Mouse (Mus musculus): ENCODE measurements around the gene Tmod1. TPM values are rescaled to one million over a fixed set of nuclear protein-coding genes. Genes with fewer than 3 reads are reported as not detected.
A peak's percentile ranks its signal among the peaks of the same experiment; 100 is the strongest.

Gene Tmod1
- polyA plus RNA-seq, 1 experiment from 2014 or later, result 0.85 TPM

GRCm38 (mm10) chr4:46126541-46126940 is 87.8 kb downstream of the Tmod1 start:
- Histone ChIP-seq H3K9ac (ENCODE audit: low read depth, low read length) (no peak overlapping the region), H3K9me3 (replicated peaks; ENCODE audit: control insufficient read depth, low read length, poor library complexity, severe bottlenecking) (no peaks in the 10 kb centered on the region), H3K4me2 (ENCODE audit: low read length) (no peak overlapping the region), H3K4me1 (ENCODE audit: control insufficient read depth, insufficient read depth, low read length) (no peaks in the 10 kb centered on the region), H3K27me3 (ENCODE audit: control insufficient read depth, insufficient read depth, low read depth, low read length) (no peaks in the 10 kb centered on the region), H3K4me3 (ENCODE audit: low read depth, low read length) (no peak overlapping the region), H3K27ac (ENCODE audit: low read length) (no peak overlapping the region), H3K36me3 (ENCODE audit: control insufficient read depth, insufficient read depth, low read length) (peaks cover 34% of the 10 kb centered on the region)
- ATAC-seq, result peak; percentile 66; the same call in 1 of the 2 replicates
- WGBS, result 47% methylated on average over 2 of the region's 2 CpGs

DNA sequence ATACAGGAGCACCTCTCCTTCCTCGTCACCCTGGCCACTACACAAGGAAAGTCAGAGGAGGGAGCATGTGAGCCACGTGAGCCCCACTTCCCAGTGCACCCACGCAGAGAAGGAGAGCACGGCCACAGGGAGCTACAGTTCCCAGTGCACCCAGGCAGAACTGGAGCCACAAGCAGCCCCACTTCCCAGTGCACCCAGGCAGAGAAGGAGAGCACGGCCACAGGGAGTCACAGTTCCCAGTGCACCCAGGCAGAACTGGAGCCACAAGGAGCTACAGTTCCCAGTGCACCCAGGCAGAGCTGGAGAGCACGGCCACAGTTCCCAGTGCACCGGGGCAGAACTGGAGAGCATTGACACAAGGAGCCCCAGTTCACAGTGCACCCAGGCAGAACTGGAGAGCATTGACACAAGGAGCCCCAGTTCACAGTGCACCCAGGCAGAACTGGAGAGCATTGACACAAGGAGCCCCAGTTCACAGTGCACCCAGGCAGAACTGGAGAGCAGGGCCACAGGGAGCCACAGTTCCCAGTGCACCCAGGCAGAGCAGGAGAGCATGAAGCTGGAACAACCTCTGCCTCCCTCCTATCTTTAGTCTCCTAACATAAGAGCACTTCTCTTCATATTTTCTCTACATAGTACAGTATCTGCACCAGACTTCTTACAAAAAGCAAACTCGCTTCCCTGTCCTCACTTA is 90.7 kb downstream of the Tmod1 start:
- 90% methylated on average over 8 of the region's 8 CpGs for WGBS
- Histone ChIP-seq H3K4me3 (ENCODE audit: low read depth, low read length) (no peak overlapping the region), H3K27ac (ENCODE audit: low read length) (no peak overlapping the region), H3K36me3 (ENCODE audit: control insufficient read depth, insufficient read depth, low read length) (peaks cover 31% of the 10 kb centered on the region), H3K4me2 (ENCODE audit: low read length) (no peak overlapping the region), H3K4me1 (ENCODE audit: control insufficient read depth, insufficient read depth, low read length) (no peaks in the 10 kb centered on the region), H3K9me3 (replicated peaks; ENCODE audit: control insufficient read depth, low read length, poor library complexity, severe bottlenecking) (no peaks in the 10 kb centered on the region), H3K27me3 (ENCODE audit: control insufficient read depth, insufficient read depth, low read depth, low read length) (no peaks in the 10 kb centered on the region), H3K9ac (ENCODE audit: low read depth, low read length) (no peak overlapping the region)
- no peak for ATAC-seq

DNA sequence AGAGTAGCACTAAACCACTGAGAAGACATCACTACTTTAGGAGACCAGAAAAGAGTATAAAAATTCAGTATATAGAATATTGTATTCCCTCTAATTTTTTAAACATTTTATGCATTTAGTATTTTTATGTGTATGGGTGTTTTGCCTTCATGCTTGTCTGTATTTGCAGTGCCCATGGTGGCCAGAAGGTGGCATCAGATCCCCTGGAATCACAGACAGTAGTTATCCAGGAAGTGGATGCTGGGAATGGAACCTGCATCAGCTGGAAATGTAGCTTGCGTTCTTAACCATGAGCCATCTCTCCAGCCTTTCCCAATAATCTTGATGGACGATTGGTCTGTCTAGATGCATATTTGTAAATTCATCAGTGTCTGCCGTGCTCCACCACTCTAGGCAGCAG is 91.5 kb downstream of the Tmod1 start:
- Histone ChIP-seq H3K36me3 (ENCODE audit: control insufficient read depth, insufficient read depth, low read length) (peaks cover 27% of the 10 kb centered on the region), H3K27ac (ENCODE audit: low read length) (no peak overlapping the region), H3K4me1 (ENCODE audit: control insufficient read depth, insufficient read depth, low read length) (no peaks in the 10 kb centered on the region), H3K27me3 (ENCODE audit: control insufficient read depth, insufficient read depth, low read depth, low read length) (no peaks in the 10 kb centered on the region), H3K4me3 (ENCODE audit: low read depth, low read length) (no peak overlapping the region), H3K9ac (ENCODE audit: low read depth, low read length) (no peak overlapping the region), H3K9me3 (replicated peaks; ENCODE audit: control insufficient read depth, low read length, poor library complexity, severe bottlenecking) (no peaks in the 10 kb centered on the region), H3K4me2 (ENCODE audit: low read length) (no peak overlapping the region)
- no peak for ATAC-seq
- WGBS, result 72% methylated on average over 3 of the region's 3 CpGs

GRCm38 (mm10) chr4:46131791-46132190 is 93.1 kb downstream of the Tmod1 start:
- H3K9ac ChIP-seq (ENCODE audit: low read depth, low read length), result no peak overlapping the region
- no peak overlapping the region for H3K27ac ChIP-seq (ENCODE audit: low read length)
- H3K4me2 ChIP-seq (ENCODE audit: low read length), result no peak overlapping the region
- H3K4me1 ChIP-seq (ENCODE audit: control insufficient read depth, insufficient read depth, low read length), result peaks cover under 1% of the 10 kb centered on the region
- no peaks in the 10 kb centered on the region for H3K27me3 ChIP-seq (ENCODE audit: control insufficient read depth, insufficient read depth, low read depth, low read length)
- H3K9me3 ChIP-seq (replicated peaks; ENCODE audit: control insufficient read depth, low read length, poor library complexity, severe bottlenecking), result no peaks in the 10 kb centered on the region
- H3K4me3 ChIP-seq (ENCODE audit: low read depth, low read length), result no peak overlapping the region
- 90% methylated on average over 6 of the region's 6 CpGs for WGBS
- H3K36me3 ChIP-seq (ENCODE audit: control insufficient read depth, insufficient read depth, low read length), result peaks cover 24% of the 10 kb centered on the region
- no peak for ATAC-seq

DNA sequence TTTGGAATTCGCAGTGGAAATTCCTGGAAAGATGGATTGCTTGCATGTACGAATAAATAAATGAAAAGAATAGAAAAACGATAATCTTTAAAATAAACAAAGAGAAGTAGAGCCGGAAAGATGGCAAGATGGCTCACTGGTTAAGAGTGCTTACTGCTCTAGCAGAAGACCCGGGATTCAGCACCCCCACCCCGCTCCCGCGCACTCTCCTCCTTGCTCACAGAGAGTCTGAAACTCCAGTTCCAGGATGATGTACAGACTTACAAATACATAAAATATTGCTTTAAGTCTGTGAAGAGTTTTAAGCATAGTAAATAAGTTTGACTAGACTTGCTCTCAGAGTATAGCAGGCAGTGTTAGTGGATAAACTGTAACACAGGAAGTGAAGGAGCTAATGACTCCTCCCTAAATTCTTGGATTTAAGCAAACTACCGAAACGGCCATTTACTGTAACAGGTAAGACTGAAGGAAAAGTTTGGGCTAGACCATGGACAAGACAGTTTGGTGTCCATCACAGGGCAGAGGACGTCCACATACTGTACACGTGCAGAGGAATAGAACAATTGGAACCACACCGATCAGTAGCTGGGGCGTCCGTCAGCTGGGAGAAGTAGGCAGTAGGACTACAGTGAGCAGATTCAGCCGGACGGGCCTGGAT is 99.0 kb downstream of the Tmod1 start:
- Histone ChIP-seq H3K27me3 (ENCODE audit: control insufficient read depth, insufficient read depth, low read depth, low read length) (no peaks in the 10 kb centered on the region), H3K27ac (ENCODE audit: low read length) (peak overlapping the region; percentile 98), H3K36me3 (ENCODE audit: control insufficient read depth, insufficient read depth, low read length) (no peaks in the 10 kb centered on the region), H3K4me1 (ENCODE audit: control insufficient read depth, insufficient read depth, low read length) (peaks cover 23% of the 10 kb centered on the region), H3K9ac (ENCODE audit: low read depth, low read length) (peak overlapping the region; percentile 80), H3K4me2 (ENCODE audit: low read length) (peak overlapping the region; percentile 73), H3K9me3 (replicated peaks; ENCODE audit: control insufficient read depth, low read length, poor library complexity, severe bottlenecking) (no peaks in the 10 kb centered on the region), H3K4me3 (ENCODE audit: low read depth, low read length) (peak overlapping the region; percentile 68)
- peak; percentile 84 for ATAC-seq
- 6% methylated on average over 17 of the region's 17 CpGs for WGBS

DNA sequence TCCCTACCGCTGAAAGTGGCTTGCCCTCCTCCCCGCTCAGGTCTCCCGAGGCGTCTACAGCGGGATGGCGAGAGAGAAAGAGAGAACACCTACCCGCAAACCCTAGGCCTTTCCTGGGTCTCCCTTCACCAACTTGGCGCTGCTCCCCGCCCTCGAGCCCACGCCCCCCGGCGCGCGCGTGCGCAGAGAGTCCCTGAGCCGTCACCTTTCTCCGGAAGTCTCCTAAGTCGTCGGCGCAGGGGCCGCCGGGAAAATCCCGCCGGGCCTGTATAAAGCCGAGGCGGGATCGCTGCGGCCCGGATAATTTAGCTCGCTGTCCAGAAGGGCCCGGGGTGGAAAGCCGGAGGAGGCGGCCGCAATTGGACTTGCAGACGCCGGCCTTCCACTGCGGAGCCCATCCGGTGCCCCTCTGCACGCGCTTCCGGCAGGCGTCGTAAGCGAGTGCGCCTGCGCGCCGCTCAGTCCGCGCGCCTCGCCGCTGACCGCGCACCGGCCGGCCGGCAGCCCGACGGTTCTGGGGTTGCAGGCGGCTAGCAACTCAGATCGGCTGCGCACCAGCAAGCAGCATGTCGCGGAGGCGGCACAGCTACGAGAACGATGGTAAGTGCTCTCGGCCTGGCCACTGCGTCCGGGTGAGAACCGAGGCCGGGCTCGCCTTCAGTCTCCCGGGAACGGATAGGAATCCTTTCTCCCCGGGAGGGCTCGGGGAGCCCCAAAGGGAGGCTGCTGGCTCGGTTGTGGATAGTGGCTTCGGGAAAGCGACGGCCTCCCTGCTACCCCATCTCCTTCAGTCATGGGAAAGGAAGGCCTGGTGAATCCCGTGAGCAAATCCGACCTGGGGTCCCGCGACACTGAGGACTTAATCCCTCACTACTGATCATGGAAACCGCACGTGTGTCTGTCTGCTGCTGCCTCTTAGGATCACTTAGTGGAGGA is 99.8 kb downstream of the Tmod1 start, which contains the start of the genes Ncbp1 and Tstd2:
Gene Ncbp1, plus strand, starts transcription at position 327 of the 936 bp plus-strand sequence.
Gene Tstd2, minus strand, starts transcription at position 408 of the 936 bp plus-strand sequence.
- Histone ChIP-seq H3K9me3 (replicated peaks; ENCODE audit: control insufficient read depth, low read length, poor library complexity, severe bottlenecking) (no peaks in the 10 kb centered on the region), H3K27ac (ENCODE audit: low read length) (peak within 1 kb of the TSS; percentile 98)
- WGBS, result under 1% methylated on average over 89 of the region's 90 CpGs

GRCm38 (mm10) chr4:46144323-46144722 is 105.6 kb downstream of the Tmod1 start:
- H3K4me3 ChIP-seq (ENCODE audit: low read depth, low read length), result no peak overlapping the region
- H3K9ac ChIP-seq (ENCODE audit: low read depth, low read length), result no peak overlapping the region
- H3K27ac ChIP-seq (ENCODE audit: low read length), result no peak overlapping the region
- ATAC-seq, result no peak
- peaks cover 6% of the 10 kb centered on the region for H3K36me3 ChIP-seq (ENCODE audit: control insufficient read depth, insufficient read depth, low read length)
- H3K27me3 ChIP-seq (ENCODE audit: control insufficient read depth, insufficient read depth, low read depth, low read length), result no peaks in the 10 kb centered on the region
- H3K4me2 ChIP-seq (ENCODE audit: low read length), result no peak overlapping the region
- peaks cover 12% of the 10 kb centered on the region for H3K4me1 ChIP-seq (ENCODE audit: control insufficient read depth, insufficient read depth, low read length)
- WGBS, result 73% methylated on average over 3 of the region's 3 CpGs
- H3K9me3 ChIP-seq (replicated peaks; ENCODE audit: control insufficient read depth, low read length, poor library complexity, severe bottlenecking), result no peaks in the 10 kb centered on the region

More for the DNA sequence above, 99.8 kb downstream of the Tmod1 start, which contains the start of the genes Ncbp1 and Tstd2:
- peak; percentile 94 for ATAC-seq
- peak within 1 kb of the TSS; percentile 73 for H3K4me2 ChIP-seq (ENCODE audit: low read length)
- no peaks in the 10 kb centered on the region for H3K36me3 ChIP-seq (ENCODE audit: control insufficient read depth, insufficient read depth, low read length)
- peaks cover 23% of the 10 kb centered on the region for H3K4me1 ChIP-seq (ENCODE audit: control insufficient read depth, insufficient read depth, low read length)
- H3K4me3 ChIP-seq (ENCODE audit: low read depth, low read length), result peak within 1 kb of the TSS; percentile 68
- no peaks in the 10 kb centered on the region for H3K27me3 ChIP-seq (ENCODE audit: control insufficient read depth, insufficient read depth, low read depth, low read length)
- peak within 1 kb of the TSS; percentile 80 for H3K9ac ChIP-seq (ENCODE audit: low read depth, low read length)

DNA sequence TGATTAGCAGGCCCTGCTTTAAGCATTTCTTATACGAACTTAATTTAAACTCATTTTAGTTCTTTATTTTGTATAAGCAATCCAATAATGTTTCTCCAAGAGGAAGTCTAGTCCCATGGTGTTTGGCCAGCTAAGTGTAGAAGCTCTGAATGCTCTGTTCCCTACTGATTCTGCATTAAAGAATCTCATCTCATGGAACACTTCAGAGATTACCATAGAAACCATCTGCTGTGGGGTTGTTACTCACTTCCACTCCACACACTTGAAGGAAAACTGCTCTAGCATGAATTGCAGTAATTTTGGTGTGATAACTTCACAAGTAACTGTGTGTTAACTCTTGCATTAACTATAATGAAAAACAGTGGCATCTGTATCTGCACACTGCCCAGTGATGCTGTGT is 108.1 kb downstream of the Tmod1 start:
- Histone ChIP-seq H3K9me3 (replicated peaks; ENCODE audit: control insufficient read depth, low read length, poor library complexity, severe bottlenecking) (no peaks in the 10 kb centered on the region), H3K36me3 (ENCODE audit: control insufficient read depth, insufficient read depth, low read length) (peaks cover 10% of the 10 kb centered on the region), H3K4me3 (ENCODE audit: low read depth, low read length) (no peak overlapping the region), H3K27me3 (ENCODE audit: control insufficient read depth, insufficient read depth, low read depth, low read length) (no peaks in the 10 kb centered on the region), H3K9ac (ENCODE audit: low read depth, low read length) (no peak overlapping the region), H3K27ac (ENCODE audit: low read length) (no peak overlapping the region), H3K4me2 (ENCODE audit: low read length) (no peak overlapping the region), H3K4me1 (ENCODE audit: control insufficient read depth, insufficient read depth, low read length) (no peaks in the 10 kb centered on the region)
- WGBS, result 91% methylated on average over 1 of the region's 1 CpGs
- ATAC-seq, result no peak
